Mouse (Mus musculus) heart, adult 9 months (tissue): ENCODE measurements around the gene Ago1.

Source experiments
- DNase-seq, 2 experiments: peaks; one replicate each; pipeline ENCODE4 v3.0.0; 2022; ENCODE audit warnings: low spot score in 2 of 2

Gene Ago1

DNA sequence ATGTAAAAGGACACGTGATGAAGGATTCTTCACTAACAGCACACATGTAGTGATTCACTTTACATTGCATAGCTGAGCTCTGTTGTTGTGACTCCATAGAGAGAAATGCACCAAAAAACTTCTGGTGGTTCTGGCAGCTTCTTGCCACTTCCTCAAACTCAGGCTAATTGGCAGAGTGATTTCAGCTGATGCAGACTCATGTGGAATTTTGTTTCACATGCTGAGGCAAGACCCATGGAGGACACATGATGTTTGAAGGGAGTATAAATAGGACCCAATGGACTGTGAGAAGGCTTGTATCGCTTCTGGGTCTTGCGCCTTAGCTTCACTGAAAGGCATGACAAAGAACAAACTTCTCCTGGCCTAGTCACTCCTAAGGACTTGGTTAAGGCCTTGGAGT is 55.9 kb downstream of the Ago1 start:
- DNase-seq, result no peak
